In genomic region chr8:17782650-17783049, GRCm38 (mm10) we compare ENCODE assay signal across 20 mouse cellular contexts.
DNase-seq lines count a peak whose midpoint lies in the region; ATAC-seq and TF ChIP-seq lines count a peak whose summit lies in the region.
"Had no signal": no experiment of that assay in that cellular context is flagged by ENCODE, and none has a peak within 500 bp of the region (broad histone marks: within the 10 kb centered on the region; RNA-seq: fewer than 3 reads in every experiment).

No protein-coding gene starts in this region.

- H3K27ac ChIP-seq in forebrain, embryonic 14.5 days (ENCODE audit: low read depth, low read length): no peak overlapping the region
- H3K27ac ChIP-seq in forebrain, embryonic 10.5 days: no peak overlapping the region
- H3K27ac ChIP-seq in hindbrain, embryonic 14.5 days: no peak overlapping the region
- no peak overlapping the region for H3K27ac ChIP-seq in hindbrain, postnatal 0 days
- H3K27ac ChIP-seq: embryonic facial prominence, embryonic 15.5 days; heart, embryonic 13.5 days had no signal

- no peak for TF ChIP-seq CTCF in hindbrain, postnatal 0 days (IDR thresholded peaks at IDR 0.05; ENCODE audit: low read depth)

- no peaks in the 10 kb centered on the region for H3K4me1 ChIP-seq in forebrain, embryonic 14.5 days (ENCODE audit: control insufficient read depth, insufficient read depth, low read length)
- no peaks in the 10 kb centered on the region for H3K4me1 ChIP-seq in forebrain, embryonic 10.5 days
- peaks cover 3% of the 10 kb centered on the region; the same call in 1 of the 2 replicates for H3K4me1 ChIP-seq in hindbrain, embryonic 14.5 days (replicated peaks; ENCODE audit: control insufficient read depth, insufficient read depth, low read length)
- no peaks in the 10 kb centered on the region for H3K4me1 ChIP-seq in hindbrain, postnatal 0 days (ENCODE audit: insufficient read depth, low read length)
- H3K4me1 ChIP-seq: embryonic facial prominence, embryonic 15.5 days; heart, embryonic 13.5 days had no signal

- 8% methylated on average over 1 of the region's 1 CpGs for WGBS in forebrain, embryonic 14.5 days
- 78% methylated on average over 1 of the region's 1 CpGs for WGBS in forebrain, embryonic 10.5 days
- WGBS in hindbrain, embryonic 14.5 days: 38% methylated on average over 1 of the region's 1 CpGs
- 49% methylated on average over 1 of the region's 1 CpGs for WGBS in hindbrain, postnatal 0 days

- H3K9me3 ChIP-seq in forebrain, embryonic 14.5 days (replicated peaks; ENCODE audit: control insufficient read depth, low read length): no peaks in the 10 kb centered on the region
- no peaks in the 10 kb centered on the region for H3K9me3 ChIP-seq in forebrain, embryonic 10.5 days
- no peaks in the 10 kb centered on the region for H3K9me3 ChIP-seq in hindbrain, embryonic 14.5 days (ENCODE audit: control insufficient read depth, low read length)
- no peaks in the 10 kb centered on the region for H3K9me3 ChIP-seq in hindbrain, postnatal 0 days (ENCODE audit: low read length)
- H3K9me3 ChIP-seq: embryonic facial prominence, embryonic 15.5 days; heart, embryonic 13.5 days had no signal

- ATAC-seq in forebrain, embryonic 14.5 days: peak; percentile 73
- ATAC-seq in hindbrain, embryonic 14.5 days (ENCODE audit: low FRiP score): peak; percentile 24; the same call in 1 of the 2 replicates
- no peak for ATAC-seq in hindbrain, postnatal 0 days
- ATAC-seq: hindbrain, embryonic 16.5 days had no signal

- no peak overlapping the region for H3K9ac ChIP-seq in forebrain, embryonic 14.5 days (ENCODE audit: low read length)
- H3K9ac ChIP-seq in hindbrain, embryonic 14.5 days: no peak overlapping the region
- no peak overlapping the region for H3K9ac ChIP-seq in hindbrain, postnatal 0 days (replicated peaks; ENCODE audit: low read length)
- H3K9ac ChIP-seq: embryonic facial prominence, embryonic 15.5 days; heart, embryonic 13.5 days had no signal

- no peaks in the 10 kb centered on the region for H3K27me3 ChIP-seq in forebrain, embryonic 14.5 days (replicated peaks; ENCODE audit: control insufficient read depth, insufficient read depth, low read length)
- no peaks in the 10 kb centered on the region for H3K27me3 ChIP-seq in forebrain, embryonic 10.5 days (ENCODE audit: poor library complexity, severe bottlenecking)
- no peaks in the 10 kb centered on the region for H3K27me3 ChIP-seq in hindbrain, embryonic 14.5 days (ENCODE audit: control insufficient read depth, insufficient read depth, low read length)
- H3K27me3 ChIP-seq in hindbrain, postnatal 0 days (ENCODE audit: insufficient read depth, low read length): no peaks in the 10 kb centered on the region
- H3K27me3 ChIP-seq: embryonic facial prominence, embryonic 15.5 days; heart, embryonic 13.5 days had no signal

- H3K4me3 ChIP-seq in forebrain, embryonic 14.5 days (ENCODE audit: low read depth, low read length): no peak overlapping the region
- no peak overlapping the region for H3K4me3 ChIP-seq in forebrain, embryonic 10.5 days
- H3K4me3 ChIP-seq in hindbrain, embryonic 14.5 days (replicated peaks; ENCODE audit: low read length): no peak overlapping the region
- no peak overlapping the region for H3K4me3 ChIP-seq in hindbrain, postnatal 0 days (ENCODE audit: low read length)
- H3K4me3 ChIP-seq: embryonic facial prominence, embryonic 15.5 days; erythroblast, embryonic 14.5 days; heart, embryonic 13.5 days had no signal

- no peak overlapping the region for H3K4me2 ChIP-seq in forebrain, embryonic 14.5 days (ENCODE audit: low read length)
- H3K4me2 ChIP-seq in hindbrain, embryonic 14.5 days (replicated peaks): no peak overlapping the region
- H3K4me2 ChIP-seq in hindbrain, postnatal 0 days (ENCODE audit: low read depth, low read length): no peak overlapping the region
- H3K4me2 ChIP-seq: embryonic facial prominence, embryonic 15.5 days; heart, embryonic 13.5 days had no signal

- no peaks in the 10 kb centered on the region for H3K36me3 ChIP-seq in forebrain, embryonic 14.5 days (ENCODE audit: control insufficient read depth, insufficient read depth, low read length)
- H3K36me3 ChIP-seq in forebrain, embryonic 10.5 days (replicated peaks): no peaks in the 10 kb centered on the region
- H3K36me3 ChIP-seq in hindbrain, embryonic 14.5 days (replicated peaks; ENCODE audit: control insufficient read depth, insufficient read depth): no peaks in the 10 kb centered on the region
- H3K36me3 ChIP-seq in hindbrain, postnatal 0 days (ENCODE audit: insufficient read depth, low read length): no peaks in the 10 kb centered on the region
- H3K36me3 ChIP-seq: embryonic facial prominence, embryonic 15.5 days; heart, embryonic 13.5 days had no signal

- peak; percentile 52 for DNase-seq in forebrain, embryonic 14.5 days (ENCODE audit: low spot score)
- no peak for DNase-seq in forebrain, embryonic 10.5 days (ENCODE audit: extremely low spot score, low spot score)
- DNase-seq in hindbrain, embryonic 14.5 days (ENCODE audit: low spot score): no peak
- no peak for DNase-seq in hindbrain, postnatal 0 days (ENCODE audit: low spot score)
- DNase-seq in ZHBTc4 (ENCODE audit: low read depth, low spot score): peak; percentile 23
- DNase-seq in frontal cortex, postnatal 25 days (ENCODE audit: low spot score in 2 of 2): no peak
- no peak for DNase-seq in lung, postnatal 36 days
- DNase-seq: adrenal gland, adult 2 months; adrenal gland, postnatal 25 days; cerebellum, adult 2 months; cerebellum, postnatal 10 days; embryo, embryonic 11 days; gastrocnemius, postnatal 36 days; heart, adult 11 months; heart, postnatal 36 days; kidney, adult 11 months had no signal

Comparison
In these comparisons a context has a peak if more than half of its experiments do, and no peak if none do; other contexts are left out.
1. DNase-seq: peak in forebrain, embryonic 14.5 days (single experiment) and ZHBTc4 (single experiment); none in forebrain, embryonic 10.5 days (single experiment), hindbrain, embryonic 14.5 days (single experiment), hindbrain, postnatal 0 days (single experiment), frontal cortex, postnatal 25 days (0 of 2) and lung, postnatal 36 days (single experiment).